Mouse (Mus musculus) granulocyte monocyte progenitor cell, adult 5-6 weeks (primary cell): ENCODE measurements around the gene Sptbn4. TPM values are rescaled to one million over a fixed set of nuclear protein-coding genes. Genes with fewer than 3 reads are reported as not detected.
"Not testable (repeated sequence)": the region's sequence is repeated elsewhere in the genome, so short reads cannot be mapped to it uniquely, and the experiment has no call there.

Source experiments
- ATAC-seq: replicated peaks from 2 replicates; pipeline ENCODE4 v1.8.0; 2016; ENCODE audit warnings: mild to moderate bottlenecking, moderate TSS enrichment, inconsistent platforms; ENCODE audit not compliant: poor library complexity, severe bottlenecking
- total RNA-seq, 2 experiments: library from RNA; stranded (forward) in 1 of 2; stranded (reverse) in 1 of 2; fragments of 200-712, 200-1000 nt in 1 of 2; fragments of >200 nt in 1 of 2; fragmentation: Nextera tagmentation in 1 of 2; gene quantifications; 2 replicates each; pipeline ENCODE4 v1.2.3; 2014 to 2017

Gene Sptbn4
- 0.19 TPM in 1 of 2 replicates, not detected in the other for total RNA-seq (2014; fragmentation: Nextera tagmentation)
- total RNA-seq (2017), result 0.09 TPM in 1 of 2 replicates, not detected in the other

DNA sequence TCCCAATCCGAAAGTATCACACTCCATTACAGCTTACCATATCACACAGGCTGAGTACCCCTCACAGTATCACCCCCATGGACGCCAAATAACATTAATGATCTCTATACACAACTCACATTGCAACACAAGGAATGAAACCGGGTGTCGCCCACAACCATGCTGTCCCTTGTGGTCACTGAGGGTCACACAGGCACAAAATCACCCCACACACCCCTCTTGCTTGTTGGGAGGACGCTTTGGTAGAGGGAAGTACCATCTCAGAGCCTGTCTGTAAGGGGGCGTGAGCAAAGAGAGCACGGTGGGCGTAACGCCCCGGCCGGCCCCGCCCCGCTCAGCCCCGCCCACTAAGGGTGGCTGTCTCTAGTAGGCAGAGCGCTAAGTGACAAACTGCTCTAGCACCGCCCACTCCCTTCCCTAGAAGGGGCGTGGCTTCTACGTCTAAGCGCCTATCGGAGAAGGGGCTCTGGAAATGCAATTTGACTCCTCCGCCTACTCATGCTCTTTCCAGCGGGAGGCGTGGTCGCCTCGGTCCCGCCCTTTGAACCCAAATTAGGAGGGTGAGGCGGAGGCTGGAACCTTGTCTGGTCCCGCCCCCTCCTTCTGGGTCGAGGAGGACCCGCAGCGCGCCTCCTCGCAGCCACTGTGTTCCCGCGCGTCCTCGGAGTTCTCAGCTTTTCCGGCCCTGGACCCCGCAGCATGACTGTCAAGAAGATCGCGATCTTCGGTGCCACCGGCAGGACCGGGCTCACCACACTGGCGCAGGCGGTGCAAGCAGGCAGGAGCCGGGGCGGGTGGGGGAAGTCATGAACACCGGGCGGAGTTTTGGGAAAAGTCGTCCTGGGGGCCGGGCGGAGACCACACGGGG lies at the start of gene Sptbn4, which contains the start of gene Blvrb:
Gene Sptbn4, minus strand, starts transcription at position 268 of the 868 bp plus-strand sequence.
Gene Blvrb, plus strand, starts transcription at position 560 of the 868 bp plus-strand sequence.
- ATAC-seq, result peak; percentile 76

DNA sequence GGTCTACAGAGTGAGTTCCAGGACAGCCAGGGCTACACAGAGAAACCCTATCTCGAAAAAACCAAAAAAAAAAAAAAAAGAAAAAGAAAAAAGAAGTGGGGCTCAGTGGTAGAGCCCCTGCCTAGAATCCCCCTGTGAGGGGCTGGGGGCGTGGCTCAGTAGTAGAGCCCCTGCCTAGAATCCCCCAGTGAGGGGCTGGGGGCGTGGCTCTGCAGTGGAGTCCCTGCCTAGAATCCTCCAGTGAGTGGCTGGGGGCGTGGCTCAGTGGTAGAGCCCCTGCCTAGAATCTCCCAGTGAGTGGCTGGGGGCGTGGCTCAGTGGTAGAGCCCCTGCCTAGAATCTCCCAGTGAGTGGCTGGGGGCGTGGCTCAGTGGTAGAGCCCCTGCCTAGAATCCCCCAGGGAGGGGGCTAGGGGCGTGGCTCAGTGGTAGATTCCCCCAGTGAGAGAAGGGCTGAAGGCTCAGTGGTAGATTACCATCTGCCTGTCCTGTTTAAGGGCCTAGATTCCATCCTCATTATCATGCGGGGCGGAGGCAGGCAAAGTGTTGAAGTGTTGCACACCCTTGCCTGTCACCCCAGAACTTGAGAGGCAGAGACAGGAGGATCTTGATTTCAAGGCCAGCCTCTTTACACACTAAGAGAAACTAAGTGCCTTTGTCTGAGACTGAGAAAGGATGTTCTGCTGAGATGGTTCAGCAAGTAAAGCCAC lies 47.3 kb upstream of the Sptbn4 start:
- ATAC-seq, result not testable (repeated sequence)

DNA sequence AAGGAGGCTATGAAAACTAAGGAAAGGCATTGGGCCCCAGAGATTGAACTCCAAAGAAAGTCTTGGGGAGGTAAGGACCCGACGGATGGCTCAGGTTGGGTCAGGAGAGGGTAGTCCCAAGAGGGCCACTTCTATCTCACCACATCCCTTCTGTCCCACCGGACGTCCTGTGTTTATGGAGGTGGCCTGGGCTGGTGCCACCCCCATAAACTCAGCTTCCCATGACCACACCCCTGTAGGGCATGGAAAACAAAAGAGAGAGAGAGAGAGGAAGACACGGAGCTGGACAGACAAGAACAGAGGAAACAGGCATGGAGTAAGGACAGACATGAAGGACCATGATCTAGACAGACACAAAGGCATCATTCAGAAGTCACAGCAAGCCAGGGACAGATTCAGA lies 46.0 kb upstream of the Sptbn4 start:
- ATAC-seq, result no peak

DNA sequence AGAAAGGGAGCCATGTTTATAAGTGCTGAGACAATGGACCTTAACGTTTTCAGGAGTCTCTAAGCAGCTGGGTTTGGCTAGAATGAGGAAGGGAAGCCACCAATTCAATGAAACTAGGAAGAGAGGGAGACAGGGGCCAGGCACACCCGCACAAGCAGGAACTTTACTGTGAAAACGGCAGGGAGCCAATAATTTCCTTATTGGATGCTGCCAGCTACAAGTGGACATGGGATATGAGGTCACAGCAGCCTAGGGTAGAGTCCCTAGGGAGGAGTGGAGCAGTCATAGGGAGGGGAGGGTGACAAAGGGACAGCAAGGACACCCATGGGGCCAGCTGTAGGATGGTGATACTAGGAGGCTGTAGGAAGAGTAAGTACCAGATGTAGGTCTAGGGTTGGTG lies 45.5 kb upstream of the Sptbn4 start:
- no peak for ATAC-seq

DNA sequence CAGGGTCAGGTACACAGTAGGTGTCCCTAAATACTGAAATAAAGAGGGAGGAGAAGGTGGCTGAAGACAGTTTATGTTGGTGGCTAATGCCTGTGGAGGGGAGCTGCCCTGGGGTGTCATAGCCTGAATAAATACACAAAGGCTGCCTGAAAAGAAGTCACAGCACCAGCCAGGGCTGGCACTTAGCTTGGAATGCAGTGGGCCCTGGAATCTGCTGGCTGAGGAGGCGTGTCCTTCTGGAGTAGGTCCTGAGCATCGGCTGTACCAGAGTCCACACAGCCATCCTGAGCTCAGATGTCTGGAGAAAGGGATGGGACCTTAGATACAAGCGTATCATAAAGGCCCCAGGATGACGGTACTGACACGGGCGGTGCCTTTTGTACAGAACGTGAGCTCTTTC lies 44.4 kb upstream of the Sptbn4 start:
- ATAC-seq, result no peak

DNA sequence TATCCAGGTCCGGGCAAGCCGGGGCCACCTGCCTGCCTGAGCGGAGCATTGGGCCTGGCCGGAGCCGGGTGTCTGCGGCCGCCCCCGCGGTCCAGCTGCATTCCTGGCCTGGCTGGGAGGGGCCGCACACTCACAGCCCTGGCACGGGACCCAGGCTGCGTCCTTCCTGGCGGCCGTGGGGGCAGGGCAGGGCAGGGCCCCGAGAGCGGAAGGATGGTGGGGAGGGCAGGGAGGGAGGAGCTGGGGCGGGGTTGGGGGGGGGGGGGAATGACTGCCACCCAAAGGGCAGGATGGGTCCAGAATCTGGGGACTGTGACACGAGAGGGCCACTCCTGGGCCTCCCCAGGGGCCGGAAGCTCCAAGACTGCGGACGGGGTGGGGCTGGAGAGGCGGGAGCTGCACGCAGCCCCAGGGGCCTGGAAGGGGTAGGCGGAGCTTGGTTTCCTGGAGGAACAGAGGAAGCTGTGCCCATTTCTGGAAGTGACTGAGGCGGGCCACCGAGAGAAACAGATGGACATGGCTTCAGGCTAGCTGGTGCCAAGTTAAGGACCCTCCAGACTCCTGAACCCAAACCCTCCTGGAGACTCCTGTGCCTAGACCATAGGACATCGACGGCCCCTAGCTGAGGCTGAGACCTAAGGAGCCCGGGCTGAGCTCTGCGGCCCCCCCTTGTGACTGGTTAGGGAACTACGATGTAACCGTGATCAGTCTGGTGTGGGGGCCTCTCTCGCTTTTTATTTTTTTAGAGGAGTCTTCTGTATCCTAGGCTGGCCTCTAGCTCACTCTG lies 43.2 kb upstream of the Sptbn4 start:
- ATAC-seq, result peak; percentile 58

GRCm38 (mm10) chr7:27490227-27490542 lies 42.7 kb upstream of the Sptbn4 start:
- no peak for ATAC-seq

DNA sequence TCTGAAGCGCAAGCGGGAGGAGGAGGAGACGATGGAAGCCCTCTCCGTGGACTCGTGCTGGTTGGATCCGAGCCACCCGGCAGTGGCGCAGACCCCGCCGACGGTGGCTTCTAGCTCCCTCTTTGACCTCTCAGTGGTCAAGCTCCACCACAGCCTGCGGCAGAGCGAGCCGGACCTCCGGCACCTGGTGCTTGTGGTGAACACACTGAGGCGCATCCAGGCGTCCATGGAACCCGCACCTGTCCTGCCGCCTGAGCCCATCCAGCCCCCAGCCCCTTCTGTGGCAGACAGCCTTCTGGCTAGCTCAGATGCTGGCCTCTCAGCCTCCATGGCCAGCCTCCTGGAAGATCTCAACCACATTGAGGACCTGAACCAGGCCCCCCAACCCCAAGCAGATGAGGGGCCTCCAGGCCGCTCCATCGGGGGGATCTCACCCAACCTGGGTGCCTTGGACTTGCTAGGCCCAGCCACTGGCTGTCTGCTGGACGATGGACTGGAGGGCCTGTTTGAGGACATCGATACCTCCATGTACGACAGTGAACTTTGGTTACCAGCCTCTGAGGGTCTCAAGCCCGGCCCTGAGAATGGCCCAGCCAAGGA lies 41.9 kb upstream of the Sptbn4 start:
- no peak for ATAC-seq

DNA sequence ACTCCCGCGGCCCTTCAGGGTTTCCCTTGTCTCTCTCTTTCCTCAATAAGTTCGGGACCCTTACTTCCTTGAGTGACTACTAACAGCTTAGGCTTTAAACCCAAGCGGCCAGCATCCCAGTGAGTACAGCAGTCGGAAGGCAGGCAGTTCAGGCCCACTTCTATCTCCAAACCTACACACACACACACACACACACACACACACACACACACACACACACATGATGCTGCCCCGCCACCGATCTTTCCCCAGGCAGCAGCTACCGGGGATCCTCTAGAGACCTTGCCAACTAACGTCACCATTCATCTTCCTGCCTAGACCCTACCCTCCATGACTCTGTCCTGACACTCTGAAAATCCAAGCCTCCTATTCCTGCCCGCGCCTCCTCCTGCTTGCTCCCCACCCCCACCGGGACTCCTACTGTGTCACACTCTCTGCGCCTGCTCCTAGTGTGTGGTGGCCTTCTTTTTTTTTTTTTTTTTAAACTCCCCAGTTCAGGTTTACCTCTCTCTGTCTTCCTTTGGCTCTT lies 40.3 kb upstream of the Sptbn4 start:
- no peak for ATAC-seq

DNA sequence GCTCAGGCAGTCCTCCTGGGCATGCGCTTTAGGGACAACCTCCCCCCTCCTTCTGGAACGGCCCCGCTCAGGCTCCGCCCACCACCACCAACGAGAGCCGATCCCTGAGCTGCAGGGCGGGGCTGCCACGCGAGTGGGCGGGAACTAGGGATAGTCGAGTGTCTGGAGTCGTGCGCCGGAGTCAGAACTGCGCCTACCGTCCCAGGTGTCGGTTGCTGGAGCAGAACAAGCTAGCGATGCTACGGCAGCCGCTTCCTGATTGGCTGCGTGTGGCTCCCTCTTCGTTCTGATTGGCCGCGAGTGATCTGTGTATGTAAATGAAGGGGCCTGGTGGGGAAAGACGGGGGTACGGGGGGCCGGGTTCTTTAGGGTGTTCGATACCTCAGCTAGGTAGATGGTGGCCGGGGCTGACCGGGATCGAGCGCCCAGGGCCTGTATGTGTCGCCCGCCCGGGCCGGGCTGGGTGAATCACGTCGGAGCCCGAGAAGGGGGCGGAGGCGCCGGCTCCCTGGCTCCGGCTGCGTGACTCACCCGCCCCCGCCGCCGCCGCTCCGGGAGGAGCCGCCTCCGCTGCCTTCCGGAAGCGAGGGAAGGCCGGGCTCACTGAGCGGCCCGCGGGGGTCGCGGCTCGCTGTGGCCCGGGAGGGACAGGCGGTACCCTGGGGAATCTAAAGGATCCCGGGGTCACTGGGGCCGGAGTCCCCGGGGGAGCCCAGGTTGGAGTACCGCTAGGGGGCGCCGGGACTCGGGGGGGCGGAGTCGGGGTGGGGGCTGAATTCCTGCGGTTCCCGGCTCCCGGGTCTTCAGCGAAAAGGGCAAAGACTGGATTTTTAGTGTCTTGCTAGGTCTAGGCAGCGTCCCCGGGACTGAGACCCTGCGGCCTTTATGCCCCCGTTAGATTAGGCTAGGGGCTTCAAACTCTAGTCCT lies 39.5 kb upstream of the Sptbn4 start, which contains the start of gene Sertad1:
Gene Sertad1, plus strand, starts transcription at position 141 of the 928 bp plus-strand sequence.
- peak; percentile 71 for ATAC-seq

DNA sequence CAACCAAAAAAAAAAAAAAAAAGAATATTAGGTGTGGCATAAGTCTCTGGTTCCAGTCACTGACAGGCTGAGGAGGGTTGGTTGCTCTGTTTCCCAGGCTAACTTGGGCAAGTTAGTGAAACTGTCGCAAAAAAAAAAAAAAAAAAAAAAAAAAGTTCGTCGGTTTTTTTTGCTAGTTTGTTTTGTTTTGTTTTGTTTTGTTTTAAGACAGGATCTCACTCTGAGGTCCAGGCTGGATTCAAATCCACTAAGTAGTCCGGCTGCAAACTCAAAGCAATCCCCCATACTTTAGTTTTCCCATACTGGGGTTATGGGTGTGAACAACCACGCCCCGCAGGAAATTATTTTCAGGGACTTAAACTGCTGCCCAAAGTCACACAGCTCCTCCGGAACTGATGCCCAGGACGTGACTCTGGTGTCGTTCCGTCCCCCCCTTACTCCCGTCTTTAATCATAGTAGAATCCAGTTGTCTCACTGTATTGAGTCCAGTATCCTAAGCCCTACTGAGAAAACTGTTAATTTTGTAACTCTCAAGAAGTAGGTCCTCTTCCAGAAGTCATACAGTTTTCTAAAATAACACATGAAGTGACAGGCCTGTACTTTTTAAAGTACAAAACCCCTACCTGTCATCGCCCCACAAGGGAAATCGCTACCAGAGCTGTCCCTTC lies 38.8 kb upstream of the Sptbn4 start:
- peak; percentile 5; the same call in 1 of the 2 replicates for ATAC-seq

- ATAC-seq, result no peak
Measured at GRCm38 (mm10) chr7:27483860-27484259, 36.4 kb upstream of the Sptbn4 start.

DNA sequence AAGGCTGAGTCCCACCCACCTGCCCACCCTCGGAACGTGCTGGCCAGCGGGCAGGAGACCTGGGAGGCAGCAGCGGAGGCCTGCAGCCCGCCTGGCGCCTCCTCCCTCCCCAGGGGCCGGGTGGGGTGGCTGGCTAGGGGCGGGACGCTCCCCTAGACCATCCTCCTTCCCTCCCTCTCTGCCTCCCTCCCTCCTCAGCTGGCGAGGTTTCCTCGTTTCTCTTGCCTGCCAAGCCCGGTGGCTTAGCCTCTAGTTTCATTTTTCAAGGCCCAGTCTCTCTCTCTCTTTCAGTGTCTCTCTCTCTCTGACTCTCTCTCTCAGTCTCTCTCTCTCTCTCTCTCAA lies 34.1 kb upstream of the Sptbn4 start:
- ATAC-seq, result peak; percentile 92

DNA sequence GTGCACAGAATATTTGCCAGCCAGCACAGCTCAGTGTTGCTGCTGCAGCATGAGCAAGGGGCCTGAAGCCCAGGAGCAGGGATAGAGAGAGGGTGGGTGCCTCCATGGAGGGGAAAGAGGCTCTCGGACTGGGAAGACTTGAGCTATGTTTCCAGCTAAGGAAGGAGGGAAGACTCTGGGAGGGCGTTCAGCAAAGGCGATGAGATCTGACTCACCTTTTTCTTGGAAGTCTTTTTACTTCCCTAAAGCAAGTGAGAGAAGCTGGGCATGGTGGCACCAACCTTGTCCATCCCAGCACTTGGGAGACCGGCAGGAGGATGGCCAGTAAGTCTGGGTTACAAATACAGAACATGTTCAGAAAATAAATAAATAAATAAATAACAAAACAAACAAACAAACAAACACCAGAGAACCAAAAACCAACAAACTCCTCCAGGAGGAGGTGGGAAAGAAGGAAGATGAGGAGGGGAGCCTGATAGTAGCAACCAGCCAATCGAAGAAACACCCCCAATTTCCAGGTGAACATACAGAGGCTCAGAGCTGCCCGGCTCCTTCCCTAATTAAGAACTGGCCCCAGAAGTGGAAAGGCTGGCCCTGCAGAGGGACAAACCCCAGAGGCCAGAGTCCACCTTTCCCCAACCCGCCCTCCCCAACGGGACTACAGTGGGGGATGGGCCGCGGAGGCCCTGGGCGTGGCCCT lies 33.6 kb upstream of the Sptbn4 start:
- no peak for ATAC-seq

- no peak for ATAC-seq
Measured at GRCm38 (mm10) chr7:27480506-27480905, 33.0 kb upstream of the Sptbn4 start.

DNA sequence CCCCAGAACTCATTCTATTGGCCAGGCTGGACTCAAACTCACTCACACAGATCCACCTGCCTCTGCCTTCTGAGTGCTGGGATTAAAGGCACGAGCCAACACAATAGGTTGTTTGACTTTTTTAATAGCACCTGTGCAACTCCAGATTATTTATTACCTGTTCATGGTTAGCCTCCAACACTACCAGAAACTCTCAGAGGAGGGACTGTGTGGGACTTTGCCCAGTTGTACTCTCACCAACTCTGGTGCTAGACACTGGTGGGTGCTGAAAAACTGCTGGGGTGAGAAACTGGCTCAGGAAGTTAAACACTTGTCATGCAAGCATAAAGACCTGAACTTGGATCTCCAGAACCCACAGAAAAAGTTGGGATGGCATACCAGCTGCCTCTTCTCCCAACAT lies 32.3 kb upstream of the Sptbn4 start:
- ATAC-seq, result no peak

- no peak for ATAC-seq
Measured at GRCm38 (mm10) chr7:27478561-27478960, 31.1 kb upstream of the Sptbn4 start.

DNA sequence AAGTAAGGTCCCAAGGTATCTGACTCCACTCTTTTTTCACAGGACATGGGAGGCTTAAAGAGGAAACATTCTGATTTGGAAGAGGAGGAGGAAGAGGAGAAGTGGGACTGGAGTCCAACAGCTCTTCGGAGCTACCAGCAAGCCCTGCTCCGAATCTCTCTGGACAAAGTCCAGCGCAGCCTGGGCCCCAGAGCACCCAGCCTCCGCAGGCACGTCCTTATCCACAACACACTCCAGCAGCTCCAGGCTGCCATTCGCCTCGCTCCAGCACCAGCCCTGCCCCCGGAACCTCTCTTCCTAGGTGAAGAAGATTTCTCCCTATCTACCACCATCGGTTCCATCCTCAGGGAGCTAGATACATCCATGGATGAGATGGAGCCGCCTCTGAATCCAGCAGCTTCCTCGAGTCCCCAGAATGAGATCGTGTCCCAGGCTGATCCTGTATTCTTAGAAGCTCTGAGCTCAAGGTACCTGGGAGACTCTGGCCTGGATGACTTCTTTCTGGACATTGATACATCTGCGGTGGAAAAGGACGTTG lies 28.7 kb upstream of the Sptbn4 start:
- no peak for ATAC-seq
